Mouse (Mus musculus) midbrain, embryonic 11.5 days (tissue): ENCODE results near the gene Kcnj5. TPM values are rescaled to one million over a fixed set of nuclear protein-coding genes. Genes with fewer than 3 reads are reported as not detected.

Source experiments
- ATAC-seq: fragments of 200-750 bp; cut with Nextera tagmentation; 2 replicates; pipeline ENCODE4 v1.8.0; 2017; ENCODE audit warnings: moderate TSS enrichment, moderate library complexity; ENCODE audit not compliant: low FRiP score
- DNase-seq: peaks from one replicate; pipeline ENCODE4 v3.0.0; 2015; ENCODE audit warnings: low spot score; ENCODE audit errors: missing footprints
- H3K27ac ChIP-seq: fragments of 300-500 bp; sonication (generic); 2 replicates; pipeline ENCODE4 v1.5.1; 2014; ENCODE audit warnings: low read depth, low read length
- H3K27me3 ChIP-seq: fragments of 300-500 bp; sonication (generic); 2 replicates; pipeline ENCODE4 v1.6.1; 2014; ENCODE audit warnings: mild to moderate bottlenecking, low read length, moderate library complexity, mixed read lengths; ENCODE audit not compliant: control insufficient read depth, insufficient read depth
- H3K36me3 ChIP-seq: fragments of 300-500 bp; sonication (generic); 2 replicates; pipeline ENCODE4 v1.6.1; 2014; ENCODE audit warnings: mild to moderate bottlenecking, low read length, moderate library complexity, mixed read lengths; ENCODE audit not compliant: control insufficient read depth, insufficient read depth
- H3K4me1 ChIP-seq: fragments of 300-500 bp; sonication (generic); 2 replicates; pipeline ENCODE4 v1.6.1; 2014; ENCODE audit warnings: low read length; ENCODE audit not compliant: control insufficient read depth, insufficient read depth
- H3K4me2 ChIP-seq: fragments of 300-500 bp; sonication (generic); 2 replicates; pipeline ENCODE4 v1.6.1; 2014; ENCODE audit warnings: mild to moderate bottlenecking, moderate library complexity
- H3K4me3 ChIP-seq: fragments of 300-500 bp; sonication (generic); 2 replicates; pipeline ENCODE4 v1.5.1; 2014; ENCODE audit warnings: low read depth, low read length
- H3K9ac ChIP-seq: fragments of 300-500 bp; sonication (generic); 2 replicates; pipeline ENCODE4 v1.6.1; 2014; ENCODE audit warnings: low read length
- H3K9me3 ChIP-seq: fragments of 300-500 bp; sonication (generic); 2 replicates; pipeline ENCODE4 v1.6.1; 2016; ENCODE audit warnings: low read length; ENCODE audit not compliant: control insufficient read depth
- WGBS: fragments of 180-500 bp; shearing (Covaris S2); extraction: QIAGEN DNeasy Blood & Tissue Kit; methylation state at CpG from one replicate; pipeline ENCODE4 v1.1.7; 2014; 5-methylcytosine and 5-hydroxymethylcytosine counted together
- polyA plus RNA-seq: library from polyadenylated mRNA; unstranded; fragments of >200 nt; fragmentation: Nextera tagmentation; extraction: Ambion mirVana; gene quantifications from 2 replicates; pipeline ENCODE4 v1.2.1, GENCODE M21; 2014

Gene Kcnj5
- polyA plus RNA-seq, 1 experiment from 2014 or later: 0.33 TPM

DNA sequence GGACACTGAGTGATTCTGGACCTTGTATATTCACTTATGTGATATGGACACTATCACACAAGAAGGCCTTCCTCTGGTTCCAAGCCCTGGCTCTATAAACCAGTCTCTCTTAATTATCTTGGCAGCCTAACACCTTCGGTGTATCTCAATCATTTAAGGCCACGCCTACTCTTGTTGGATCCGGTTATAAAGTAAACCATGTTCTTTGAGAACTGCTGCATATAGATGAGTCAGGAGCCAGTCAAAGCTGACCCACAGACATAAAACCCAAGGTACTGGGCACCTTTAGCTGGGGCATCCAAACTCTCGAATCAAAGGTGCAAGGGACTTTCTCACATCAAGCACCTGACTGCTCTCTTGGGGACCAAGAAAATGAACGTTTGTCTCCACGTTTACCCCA, 28.1 kb upstream of the Kcnj5 start, which contains the start of gene Kcnj1:
Kcnj1 (plus strand) TSS at position 292 of the 400 bp plus-strand sequence.
- no peaks in the 10 kb centered on the region for H3K27me3 ChIP-seq
- DNase-seq (no peak), ATAC-seq (no peak)
- no peaks in the 10 kb centered on the region for H3K9me3 ChIP-seq
- H3K4me3 ChIP-seq: no peak within 1 kb of the TSS
- H3K4me1 ChIP-seq: no peaks in the 10 kb centered on the region; the same call in 1 of the 2 replicates
- 92% methylated on average over 6 of the region's 6 CpGs for whole genome bisulfite sequencing
- no peak within 1 kb of the TSS for H3K9ac ChIP-seq
- no peak within 1 kb of the TSS for H3K4me2 ChIP-seq
- H3K36me3 ChIP-seq: no peaks in the 10 kb centered on the region
- no peak within 1 kb of the TSS for H3K27ac ChIP-seq

DNA sequence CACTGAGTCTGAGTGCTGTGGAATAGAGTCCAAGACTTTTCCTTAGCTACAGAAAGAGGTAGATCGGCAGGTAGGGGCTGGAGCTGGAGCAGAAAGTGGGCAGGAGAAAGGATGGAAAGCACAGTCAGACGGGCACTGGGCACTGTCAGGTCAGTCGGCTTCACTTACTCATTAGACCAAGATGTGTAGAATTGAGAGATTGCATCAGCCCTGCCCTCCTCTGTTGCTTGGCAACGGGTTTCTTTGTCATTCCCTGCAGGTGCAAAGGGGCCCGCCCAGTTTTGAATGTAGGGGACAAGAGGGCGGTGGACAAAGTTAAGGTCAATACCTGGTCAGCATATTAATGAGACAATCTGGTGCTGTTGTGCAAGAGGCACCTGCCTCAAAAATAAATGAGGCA, 25.2 kb upstream of the Kcnj5 start:
- 49% methylated on average over 6 of the region's 6 CpGs for WGBS
- Histone ChIP-seq H3K4me1 (no peaks in the 10 kb centered on the region; the same call in 1 of the 2 replicates), H3K9me3 (no peaks in the 10 kb centered on the region), H3K9ac (no peak overlapping the region), H3K36me3 (no peaks in the 10 kb centered on the region), H3K4me2 (no peak overlapping the region), H3K27me3 (no peaks in the 10 kb centered on the region), H3K27ac (no peak overlapping the region), H3K4me3 (no peak overlapping the region)
- no peak for ATAC-seq
- DNase-seq: no peak

DNA sequence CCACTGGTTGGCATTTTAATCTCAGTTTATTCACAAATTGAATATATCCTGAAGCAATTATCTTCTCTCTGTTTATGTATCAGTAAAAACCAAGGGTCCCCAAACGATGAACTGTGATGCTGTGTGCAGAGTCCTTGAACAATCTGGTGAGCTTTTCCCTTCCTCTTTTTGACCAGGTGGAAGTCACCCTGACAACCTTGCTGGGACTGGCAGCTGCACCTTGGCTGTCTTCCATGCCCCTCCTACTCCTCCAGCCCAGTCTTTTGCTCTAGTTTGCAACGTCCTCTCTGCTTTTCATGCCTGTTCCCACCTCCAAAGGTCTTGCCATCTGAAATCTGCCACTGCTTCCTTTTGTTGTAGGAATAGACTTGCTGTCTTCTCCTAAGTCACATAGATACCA, 24.7 kb upstream of the Kcnj5 start:
- DNase-seq: no peak
- 53% methylated on average over 2 of the region's 2 CpGs for WGBS
- ATAC-seq: no peak
- H3K4me2 ChIP-seq: no peak overlapping the region
- no peaks in the 10 kb centered on the region for H3K36me3 ChIP-seq
- H3K9me3 ChIP-seq: no peaks in the 10 kb centered on the region
- no peaks in the 10 kb centered on the region; the same call in 1 of the 2 replicates for H3K4me1 ChIP-seq
- no peak overlapping the region for H3K27ac ChIP-seq
- no peak overlapping the region for H3K9ac ChIP-seq
- H3K4me3 ChIP-seq: no peak overlapping the region
- H3K27me3 ChIP-seq: no peaks in the 10 kb centered on the region

DNA sequence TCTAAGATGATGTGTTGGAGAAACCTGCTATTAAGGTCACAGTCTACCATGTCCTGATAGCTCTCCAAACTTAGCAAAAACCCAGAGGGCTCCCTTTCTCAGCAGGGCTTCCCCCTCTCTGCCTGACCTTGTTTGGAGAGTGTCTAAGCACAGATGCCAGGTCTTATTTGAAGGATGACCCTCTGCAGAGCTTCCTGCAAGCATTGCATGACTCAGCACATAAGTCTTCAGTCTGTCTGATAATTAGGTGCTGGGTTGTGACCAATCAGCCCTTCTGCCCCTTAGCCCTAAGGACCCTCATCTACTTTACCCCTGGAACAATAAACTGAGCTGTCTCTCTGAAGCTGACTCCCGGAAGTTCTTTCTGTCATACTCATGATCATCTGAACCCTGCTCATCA, 16.6 kb upstream of the Kcnj5 start:
- no peaks in the 10 kb centered on the region for H3K36me3 ChIP-seq
- ATAC-seq (no peak), DNase-seq (no peak)
- no peaks in the 10 kb centered on the region for H3K4me1 ChIP-seq
- no peaks in the 10 kb centered on the region for H3K27me3 ChIP-seq
- no peaks in the 10 kb centered on the region for H3K9me3 ChIP-seq
- H3K4me3 ChIP-seq: no peak overlapping the region
- WGBS: 85% methylated on average over 1 of the region's 1 CpGs
- no peak overlapping the region for H3K4me2 ChIP-seq
- no peak overlapping the region for H3K9ac ChIP-seq
- no peak overlapping the region for H3K27ac ChIP-seq

DNA sequence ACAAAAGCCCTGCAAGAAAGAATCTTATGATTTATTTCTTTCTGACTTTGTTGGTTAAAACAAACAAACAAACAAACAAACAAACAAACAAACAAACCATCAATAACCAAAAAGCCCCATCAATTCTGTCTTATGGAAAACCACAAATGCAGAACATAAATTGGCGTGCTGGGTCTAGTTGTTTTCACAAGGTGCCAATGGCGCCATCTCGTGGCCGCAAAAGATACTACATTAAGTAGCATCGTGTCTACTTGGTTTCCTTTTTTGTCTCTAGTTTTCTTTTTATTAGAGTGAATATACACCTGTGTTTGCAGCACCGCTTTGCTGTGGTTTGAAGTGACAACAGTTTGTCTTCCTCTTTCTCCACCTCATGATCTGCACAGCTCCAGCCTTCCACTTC, 6.2 kb upstream of the Kcnj5 start:
- Histone ChIP-seq H3K36me3 (no peaks in the 10 kb centered on the region), H3K9ac (no peak overlapping the region), H3K27me3 (peaks cover 6% of the 10 kb centered on the region), H3K4me1 (no peaks in the 10 kb centered on the region), H3K27ac (no peak overlapping the region), H3K4me2 (no peak overlapping the region), H3K9me3 (no peaks in the 10 kb centered on the region), H3K4me3 (no peak overlapping the region)
- DNase-seq (peak; percentile 97), ATAC-seq (no peak; the same call in 1 of the 2 replicates)
- WGBS: 2% methylated on average over 6 of the region's 6 CpGs

DNA sequence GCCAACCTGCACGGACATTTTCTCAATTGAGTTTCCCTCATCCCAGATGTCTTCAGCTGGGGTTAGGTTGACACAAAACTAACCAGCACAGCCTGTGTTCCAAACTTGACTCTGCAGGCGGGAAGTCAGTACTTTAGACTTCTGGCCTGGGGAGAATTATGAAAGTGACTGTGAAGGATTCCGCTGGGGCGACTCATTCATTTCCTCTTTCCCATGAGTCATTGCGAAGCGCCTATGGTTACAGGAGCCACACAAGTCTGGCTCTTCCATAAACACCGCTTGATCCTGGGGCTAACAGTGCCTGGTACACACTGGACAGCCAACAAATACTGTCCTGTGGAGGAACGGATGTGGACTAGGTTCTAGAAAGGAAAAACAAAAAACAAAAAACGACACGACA, 5.2 kb upstream of the Kcnj5 start:
- 91% methylated on average over 10 of the region's 10 CpGs for WGBS
- no peak for ATAC-seq

DNA sequence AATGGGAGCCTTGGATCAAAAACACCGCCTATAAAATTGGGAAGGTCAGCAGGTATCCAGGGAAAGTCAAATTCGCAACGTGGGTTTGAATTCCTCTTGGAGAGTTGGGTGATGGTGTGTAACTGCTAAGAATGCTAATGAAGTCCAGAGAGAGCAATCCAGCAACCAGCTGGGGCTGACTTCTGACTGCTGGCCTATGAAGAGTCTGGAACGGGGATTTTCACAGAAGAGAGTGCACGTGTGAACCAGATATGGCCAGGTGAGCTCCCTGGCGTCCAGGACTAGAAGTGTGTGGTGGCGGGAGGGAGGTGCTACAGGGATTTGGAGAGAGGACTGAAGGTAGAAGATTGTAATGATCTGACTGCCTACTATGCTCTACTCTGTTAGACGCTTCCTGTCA, 3.9 kb upstream of the Kcnj5 start:
- Histone ChIP-seq H3K4me3 (no peak overlapping the region), H3K4me1 (peaks cover 3% of the 10 kb centered on the region; the same call in 1 of the 2 replicates), H3K9ac (no peak overlapping the region), H3K27me3 (peaks cover 24% of the 10 kb centered on the region), H3K9me3 (no peaks in the 10 kb centered on the region), H3K36me3 (no peaks in the 10 kb centered on the region), H3K4me2 (no peak overlapping the region), H3K27ac (no peak overlapping the region)
- ATAC-seq: no peak
- DNase-seq: no peak
- 71% methylated on average over 8 of the region's 8 CpGs for WGBS

More for the DNA sequence above, 5.2 kb upstream of the Kcnj5 start:
- H3K9me3 ChIP-seq: no peaks in the 10 kb centered on the region
- peaks cover 3% of the 10 kb centered on the region; the same call in 1 of the 2 replicates for H3K4me1 ChIP-seq
- H3K4me3 ChIP-seq: no peak overlapping the region
- no peak overlapping the region for H3K27ac ChIP-seq
- H3K4me2 ChIP-seq: no peak overlapping the region
- DNase-seq: no peak
- no peaks in the 10 kb centered on the region for H3K36me3 ChIP-seq
- no peak overlapping the region for H3K9ac ChIP-seq
- H3K27me3 ChIP-seq: peaks cover 16% of the 10 kb centered on the region

DNA sequence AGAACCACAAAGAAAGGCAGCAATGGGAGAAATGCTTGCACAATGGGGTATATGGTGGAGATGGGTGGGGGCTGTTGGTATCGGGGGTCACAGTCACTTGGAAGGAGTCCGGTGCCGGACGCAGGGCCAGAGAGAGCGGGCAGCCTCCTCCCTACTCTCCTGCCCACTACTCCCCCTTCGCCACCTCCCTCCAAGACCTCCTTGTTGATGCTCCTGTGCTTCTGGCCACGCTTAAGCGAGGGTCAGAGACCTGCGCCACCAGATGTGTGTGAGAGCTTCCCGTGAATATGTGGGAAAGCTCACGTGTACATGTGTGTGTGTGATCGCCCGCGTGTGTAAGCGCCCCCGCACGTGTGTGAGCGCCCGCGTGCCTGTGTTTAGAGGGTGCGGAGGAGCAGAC, 339 bp upstream of the Kcnj5 start:
- WGBS: 3% methylated on average over 21 of the region's 21 CpGs
- H3K9ac ChIP-seq: peak overlapping the region; percentile 57
- peak; percentile 89 for DNase-seq
- peak; percentile 47 for ATAC-seq
- H3K4me2 ChIP-seq: peak overlapping the region; percentile 67
- no peak overlapping the region for H3K27ac ChIP-seq
- H3K4me3 ChIP-seq: peak overlapping the region; percentile 35
- peaks cover 3% of the 10 kb centered on the region; the same call in 1 of the 2 replicates for H3K4me1 ChIP-seq
- H3K36me3 ChIP-seq: no peaks in the 10 kb centered on the region
- no peaks in the 10 kb centered on the region for H3K9me3 ChIP-seq
- H3K27me3 ChIP-seq: peaks cover 31% of the 10 kb centered on the region

DNA sequence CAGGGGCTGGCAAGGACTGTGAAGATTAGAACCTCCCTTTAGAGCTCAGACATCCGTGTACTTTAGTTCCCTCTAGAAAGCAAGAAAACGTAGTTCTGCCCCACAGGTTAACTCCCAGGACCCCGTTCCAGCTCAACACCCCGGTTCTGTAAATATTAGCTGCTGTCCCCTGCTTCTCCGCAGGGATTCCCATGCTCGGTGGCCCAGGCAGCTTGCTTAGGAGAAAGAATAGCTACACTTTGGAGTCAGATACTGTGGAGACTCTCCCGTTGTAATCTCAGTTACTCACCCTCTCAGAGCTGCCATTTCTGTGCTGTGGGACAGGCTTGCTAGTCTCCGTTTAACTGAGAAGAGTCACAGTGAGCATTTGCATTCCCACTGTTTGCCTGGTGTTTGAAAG, 1.2 kb downstream of the Kcnj5 start:
- Histone ChIP-seq H3K27me3 (peaks cover 31% of the 10 kb centered on the region), H3K4me1 (peaks cover 3% of the 10 kb centered on the region; the same call in 1 of the 2 replicates), H3K4me3 (no peak overlapping the region), H3K9ac (no peak overlapping the region), H3K27ac (no peak overlapping the region), H3K9me3 (no peaks in the 10 kb centered on the region), H3K4me2 (no peak overlapping the region), H3K36me3 (no peaks in the 10 kb centered on the region)
- 12% methylated on average over 8 of the region's 8 CpGs for WGBS
- ATAC-seq: no peak
- no peak for DNase-seq
